Mouse (Mus musculus): ENCODE data around the gene Defb39. TPM values are rescaled to one million over a fixed set of nuclear protein-coding genes. Genes with fewer than 3 reads are reported as not detected.

The Defb39 gene
- polyA plus RNA-seq (2014; fragmentation: Nextera tagmentation; extraction: Ambion mirVana), result not detected in 2 replicates

DNA sequence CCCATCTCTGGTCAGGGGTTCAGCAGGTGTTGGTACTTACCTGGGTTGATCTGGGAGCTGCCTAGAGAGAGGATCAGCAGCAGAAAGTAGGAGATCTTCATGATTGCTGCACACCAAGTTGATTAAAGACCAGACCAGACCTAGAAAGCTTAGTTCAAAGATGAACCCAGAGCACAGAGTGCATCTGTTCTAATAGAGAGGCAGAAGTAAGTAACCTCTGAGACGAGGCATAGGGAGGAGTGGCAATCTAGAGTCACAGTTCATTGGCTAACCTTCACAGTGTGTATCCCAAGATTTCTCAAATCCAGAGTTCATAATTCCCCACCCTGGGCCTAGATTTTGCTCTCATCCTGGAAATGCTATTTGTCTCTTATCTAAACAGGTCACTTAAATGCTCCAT lies at the start of gene Defb39:
Defb39 (minus strand) TSS at position 101 of the 400 bp plus-strand sequence.
- H3K4me3 ChIP-seq (ENCODE audit: low read depth, low read length), result no peak within 1 kb of the TSS
- H3K27me3 ChIP-seq (ENCODE audit: control insufficient read depth, insufficient read depth, low read length), result no peaks in the 10 kb centered on the region
- 59% methylated on average over 1 of the region's 1 CpGs for WGBS (ENCODE audit: insufficient replicate concordance)
- ATAC-seq (replicated peaks; ENCODE audit: insufficient number of reproducible peaks, low FRiP score, low TSS enrichment), result no peak
- H3K9ac ChIP-seq (ENCODE audit: low read depth, low read length), result no peak within 1 kb of the TSS
- H3K27ac ChIP-seq (ENCODE audit: low read depth, low read length), result no peak within 1 kb of the TSS
- no peak within 1 kb of the TSS for H3K4me2 ChIP-seq
- no peaks in the 10 kb centered on the region for H3K4me1 ChIP-seq (ENCODE audit: control insufficient read depth, insufficient read depth, low read length)
- no peaks in the 10 kb centered on the region for H3K36me3 ChIP-seq (ENCODE audit: control insufficient read depth, insufficient read depth, low read length)
- no peaks in the 10 kb centered on the region for H3K9me3 ChIP-seq (replicated peaks; ENCODE audit: control insufficient read depth, low read length)

DNA sequence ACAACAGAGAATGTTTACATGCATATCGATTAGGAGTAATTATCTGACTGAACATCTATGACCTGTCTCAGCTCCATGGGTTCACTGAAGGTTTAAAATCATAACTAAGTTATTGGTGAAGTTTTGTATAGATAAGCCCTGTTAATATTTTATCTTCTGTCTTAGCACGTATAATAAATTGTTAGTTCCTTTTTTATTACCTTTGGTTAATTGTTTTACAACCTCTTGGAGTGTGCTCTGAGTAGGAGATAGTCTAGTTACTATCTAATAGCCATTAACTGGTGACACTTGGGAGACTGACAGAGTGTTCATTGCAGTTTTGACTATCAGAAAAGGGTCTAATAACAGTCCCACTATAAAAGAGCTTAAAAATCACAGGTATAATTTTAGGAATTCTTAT lies 1.4 kb upstream of the Defb39 start:
- Histone ChIP-seq H3K4me1 (ENCODE audit: control insufficient read depth, insufficient read depth, low read length) (no peaks in the 10 kb centered on the region), H3K36me3 (ENCODE audit: control insufficient read depth, insufficient read depth, low read length) (no peaks in the 10 kb centered on the region), H3K4me2 (no peak overlapping the region), H3K9me3 (replicated peaks; ENCODE audit: control insufficient read depth, low read length) (0 out of 2 replicates have a peak, but pooled peaks cover 3% of the 10 kb centered on the region), H3K27ac (ENCODE audit: low read depth, low read length) (no peak overlapping the region), H3K9ac (ENCODE audit: low read depth, low read length) (no peak overlapping the region), H3K27me3 (ENCODE audit: control insufficient read depth, insufficient read depth, low read length) (no peaks in the 10 kb centered on the region), H3K4me3 (ENCODE audit: low read depth, low read length) (no peak overlapping the region)
- ATAC-seq (replicated peaks; ENCODE audit: insufficient number of reproducible peaks, low FRiP score, low TSS enrichment), result no peak
- WGBS (ENCODE audit: insufficient replicate concordance), result 70% methylated on average over 2 of the region's 2 CpGs

DNA sequence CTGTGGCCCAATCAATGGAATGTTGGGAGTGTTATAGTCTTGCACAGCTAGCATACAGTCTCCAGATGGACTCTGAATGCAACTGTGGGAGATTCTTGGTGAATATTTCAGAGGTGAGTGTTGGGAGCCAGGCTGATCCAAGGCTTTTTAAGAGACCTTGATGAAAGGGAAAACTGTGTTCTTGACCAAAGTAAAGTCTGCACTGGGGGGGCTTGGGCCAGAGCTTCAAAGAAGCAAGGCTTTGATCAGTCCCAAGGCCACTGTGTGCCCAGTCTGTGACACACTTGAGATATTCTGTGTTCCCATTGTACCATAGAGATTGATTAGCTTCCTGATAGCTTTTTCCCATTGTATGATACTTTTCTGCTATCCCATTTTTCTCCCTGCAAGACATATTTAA lies 1.7 kb downstream of the Defb39 start:
- Histone ChIP-seq H3K27ac (ENCODE audit: low read depth, low read length) (no peak overlapping the region), H3K36me3 (ENCODE audit: control insufficient read depth, insufficient read depth, low read length) (no peaks in the 10 kb centered on the region), H3K9me3 (replicated peaks; ENCODE audit: control insufficient read depth, low read length) (no peaks in the 10 kb centered on the region), H3K9ac (ENCODE audit: low read depth, low read length) (no peak overlapping the region), H3K4me3 (ENCODE audit: low read depth, low read length) (no peak overlapping the region), H3K27me3 (ENCODE audit: control insufficient read depth, insufficient read depth, low read length) (no peaks in the 10 kb centered on the region), H3K4me2 (no peak overlapping the region), H3K4me1 (ENCODE audit: control insufficient read depth, insufficient read depth, low read length) (no peaks in the 10 kb centered on the region)
- ATAC-seq (replicated peaks; ENCODE audit: insufficient number of reproducible peaks, low FRiP score, low TSS enrichment), result no peak

- Histone ChIP-seq H3K36me3 (ENCODE audit: control insufficient read depth, insufficient read depth, low read length) (no peaks in the 10 kb centered on the region), H3K4me1 (ENCODE audit: control insufficient read depth, insufficient read depth, low read length) (no peaks in the 10 kb centered on the region), H3K9me3 (replicated peaks; ENCODE audit: control insufficient read depth, low read length) (no peaks in the 10 kb centered on the region; the same call in 1 of the 2 replicates), H3K4me3 (ENCODE audit: low read depth, low read length) (no peak overlapping the region), H3K9ac (ENCODE audit: low read depth, low read length) (no peak overlapping the region), H3K4me2 (no peak overlapping the region), H3K27me3 (ENCODE audit: control insufficient read depth, insufficient read depth, low read length) (no peaks in the 10 kb centered on the region), H3K27ac (ENCODE audit: low read depth, low read length) (no peak overlapping the region)
- ATAC-seq (replicated peaks; ENCODE audit: insufficient number of reproducible peaks, low FRiP score, low TSS enrichment), result no peak
- WGBS (ENCODE audit: insufficient replicate concordance), result 87% methylated on average over 13 of the region's 14 CpGs
These were observed 19.4 kb downstream of the Defb39 start for GRCm38 (mm10) chr8:19045242-19045641.

GRCm38 (mm10) chr8:19026466-19026865 lies 38.1 kb downstream of the Defb39 start, which contains the start of gene Defb38:
TSS of gene Defb38 (minus strand) at chr8:19026566.
- ATAC-seq (replicated peaks; ENCODE audit: insufficient number of reproducible peaks, low FRiP score, low TSS enrichment), result no peak
- no peak within 1 kb of the TSS for H3K4me2 ChIP-seq
- no peak within 1 kb of the TSS for H3K9ac ChIP-seq (ENCODE audit: low read depth, low read length)
- no peak within 1 kb of the TSS for H3K27ac ChIP-seq (ENCODE audit: low read depth, low read length)
- 66% methylated on average over 1 of the region's 1 CpGs for WGBS (ENCODE audit: insufficient replicate concordance)
- H3K9me3 ChIP-seq (replicated peaks; ENCODE audit: control insufficient read depth, low read length), result no peaks in the 10 kb centered on the region
- no peak within 1 kb of the TSS for H3K4me3 ChIP-seq (ENCODE audit: low read depth, low read length)
- H3K4me1 ChIP-seq (ENCODE audit: control insufficient read depth, insufficient read depth, low read length), result no peaks in the 10 kb centered on the region
- H3K36me3 ChIP-seq (ENCODE audit: control insufficient read depth, insufficient read depth, low read length), result no peaks in the 10 kb centered on the region
- H3K27me3 ChIP-seq (ENCODE audit: control insufficient read depth, insufficient read depth, low read length), result no peaks in the 10 kb centered on the region

Other genes starting within 250 kb of the Defb39 start
- not detected in 2 replicates for gene Defb40, start 86.6 kb downstream of the Defb39 start, polyA plus RNA-seq (2014; fragmentation: Nextera tagmentation; extraction: Ambion mirVana)
- gene Defb37, start 73.8 kb downstream of the Defb39 start, polyA plus RNA-seq (2014; fragmentation: Nextera tagmentation; extraction: Ambion mirVana), result not detected in 2 replicates
- not detected in 2 replicates for gene Defb38, start 38.2 kb downstream of the Defb39 start, polyA plus RNA-seq (2014; fragmentation: Nextera tagmentation; extraction: Ambion mirVana)
- not detected in 2 replicates for gene Defb12, start 50.0 kb upstream of the Defb39 start, polyA plus RNA-seq (2014; fragmentation: Nextera tagmentation; extraction: Ambion mirVana)
- not detected in 2 replicates for gene Defb34, start 58.9 kb upstream of the Defb39 start, polyA plus RNA-seq (2014; fragmentation: Nextera tagmentation; extraction: Ambion mirVana)
- gene Gm45826, start 76.0 kb upstream of the Defb39 start, polyA plus RNA-seq (2014; fragmentation: Nextera tagmentation; extraction: Ambion mirVana), result not detected in 2 replicates
- not detected in 2 replicates for gene Defb14, start 129.5 kb upstream of the Defb39 start, polyA plus RNA-seq (2014; fragmentation: Nextera tagmentation; extraction: Ambion mirVana)
- not detected in 2 replicates for gene Defb4, start 133.9 kb upstream of the Defb39 start, polyA plus RNA-seq (2014; fragmentation: Nextera tagmentation; extraction: Ambion mirVana)
- not detected in 2 replicates for gene Defb6, start 160.7 kb upstream of the Defb39 start, polyA plus RNA-seq (2014; fragmentation: Nextera tagmentation; extraction: Ambion mirVana)
- gene Defb46, start 175.1 kb upstream of the Defb39 start, polyA plus RNA-seq (2014; fragmentation: Nextera tagmentation; extraction: Ambion mirVana), result not detected in 2 replicates
- not detected in 2 replicates for gene Defb5, start 182.8 kb upstream of the Defb39 start, polyA plus RNA-seq (2014; fragmentation: Nextera tagmentation; extraction: Ambion mirVana)
- gene Defb3, start 228.6 kb upstream of the Defb39 start, polyA plus RNA-seq (2014; fragmentation: Nextera tagmentation; extraction: Ambion mirVana), result not detected in 2 replicates

Measured in heart, embryonic 11.5 days (tissue).